In the genomic region with DNA sequence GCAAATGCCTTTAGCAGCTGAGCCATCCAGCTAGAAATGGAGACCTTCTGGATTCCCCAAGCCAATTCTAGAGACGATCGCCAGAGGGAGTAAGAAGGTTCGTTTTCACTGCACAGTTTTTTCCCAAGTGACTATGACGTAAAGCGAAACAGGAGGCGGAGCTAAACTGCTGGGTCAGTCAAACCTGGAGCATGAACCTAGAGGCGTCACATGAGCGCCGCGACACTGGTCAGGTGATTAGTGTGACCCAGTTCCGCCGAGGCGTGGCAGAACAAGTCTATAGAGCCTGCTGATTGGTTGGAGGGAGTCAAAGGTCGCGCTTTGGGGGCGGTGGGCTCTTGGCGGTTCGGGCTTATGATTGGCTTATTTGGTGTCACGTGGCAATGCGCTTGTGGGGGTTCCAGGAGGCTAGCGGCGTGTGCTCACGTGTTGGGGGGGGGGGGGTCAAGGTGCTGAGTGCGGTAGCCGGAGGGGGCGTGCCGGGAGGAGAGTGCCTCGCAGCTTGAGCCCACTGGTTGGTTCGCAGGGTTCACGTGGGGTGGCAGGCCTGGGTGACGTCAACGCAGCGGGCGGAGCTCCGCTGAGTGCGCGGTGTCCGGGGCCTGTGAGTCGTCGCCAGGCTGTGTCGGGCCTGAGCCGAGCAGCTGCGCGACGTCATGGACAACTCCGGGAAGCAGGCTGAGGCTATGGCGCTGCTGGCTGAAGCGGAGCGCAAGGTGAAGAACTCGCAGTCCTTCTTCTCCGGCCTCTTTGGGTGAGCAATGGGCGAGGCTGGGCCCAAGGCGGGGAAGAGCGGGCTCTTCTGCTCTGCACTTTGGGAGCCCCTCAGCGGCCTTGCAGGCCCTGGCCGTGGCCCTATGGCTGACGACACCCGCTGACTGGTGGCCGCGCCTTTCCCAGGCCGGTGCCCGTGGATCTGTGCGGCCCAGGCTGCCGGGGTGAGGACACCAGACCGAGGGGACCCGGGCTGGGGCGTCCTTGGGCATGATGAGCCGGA, we compare ENCODE assay signal across 8 mouse cellular contexts. TPM values are rescaled to one million over a fixed set of nuclear protein-coding genes. Genes with fewer than 3 reads are reported as not detected.
DNase-seq lines count a peak whose midpoint lies in the region; ATAC-seq and TF ChIP-seq lines count a peak whose summit lies in the region.

A gene (plus strand): TSS at position 438 of the 997 bp plus-strand sequence.

- TF ChIP-seq RAD21 in CH12.LX (IDR thresholded peaks at IDR 0.05; ENCODE audit: low read depth, low read length) = peak; percentile 73

- peak within 1 kb of the TSS; percentile 58 for H3K27ac ChIP-seq in CH12.LX (ENCODE audit: insufficient read depth, low read depth)
- peak within 1 kb of the TSS; percentile 70; the same call in 1 of the 2 replicates for H3K27ac ChIP-seq in forebrain, embryonic 11.5 days (ENCODE audit: low read depth, low read length)
- peak within 1 kb of the TSS; percentile 86 for H3K27ac ChIP-seq in heart, embryonic 16.5 days (ENCODE audit: low read length)
- H3K27ac ChIP-seq in liver, embryonic 15.5 days (replicated peaks) = peak within 1 kb of the TSS; percentile 96
- H3K27ac ChIP-seq in neural tube, embryonic 12.5 days = peak within 1 kb of the TSS; percentile 79

- in situ Hi-C loops in CH12.LX (cut with MboI; ENCODE audit: low pct_ligation_motif_present, low pct_unique_long_range_greater_than_20kb, low sequenced_read_pairs) = no loop called here

- H3K36me3 ChIP-seq in CH12.LX (replicated peaks in 1 of 2; ENCODE audit: control insufficient read depth in 1 of 2, insufficient read depth in 1 of 2, low read length in 1 of 2) = peaks cover 22 to 32% of the 10 kb centered on the region in 2 experiments
- no peaks in the 10 kb centered on the region for H3K36me3 ChIP-seq in forebrain, embryonic 11.5 days (ENCODE audit: control insufficient read depth, insufficient read depth, low read length)
- no peaks in the 10 kb centered on the region for H3K36me3 ChIP-seq in heart, embryonic 16.5 days (ENCODE audit: control insufficient read depth, insufficient read depth)
- peaks cover 31% of the 10 kb centered on the region for H3K36me3 ChIP-seq in liver, embryonic 15.5 days (replicated peaks)
- H3K36me3 ChIP-seq in neural tube, embryonic 12.5 days = peaks cover 9% of the 10 kb centered on the region

- peaks cover 41% of the 10 kb centered on the region for H3K79me2 ChIP-seq in CH12.LX (replicated peaks; ENCODE audit: control insufficient read depth, extremely low read depth, insufficient read depth, poor library complexity, severe bottlenecking)

- dilution Hi-C loops in CH12.LX (cut with MboI; ENCODE audit: extremely low pct_ligation_motif_present, extremely low pct_unique_long_range_greater_than_20kb, low sequenced_read_pairs) = no loop called here

- peaks cover 2% of the 10 kb centered on the region for H3K27me3 ChIP-seq in CH12.LX (replicated peaks)
- H3K27me3 ChIP-seq in forebrain, embryonic 11.5 days (ENCODE audit: control insufficient read depth, insufficient read depth, low read length) = no peaks in the 10 kb centered on the region
- no peaks in the 10 kb centered on the region for H3K27me3 ChIP-seq in heart, embryonic 16.5 days (ENCODE audit: control insufficient read depth, insufficient read depth, low read length)
- 0 out of 2 replicates have a peak, but pooled peaks cover 10% of the 10 kb centered on the region for H3K27me3 ChIP-seq in liver, embryonic 15.5 days
- no peaks in the 10 kb centered on the region for H3K27me3 ChIP-seq in neural tube, embryonic 12.5 days (replicated peaks)

- H3K4me3 ChIP-seq in CH12.LX (replicated peaks in 1 of 3; ENCODE audit: low read depth in 2 of 3, low read length in 2 of 3, poor library complexity in 1 of 3) = peak within 1 kb of the TSS; percentile 73 to 100 (median 94)
- peak within 1 kb of the TSS; percentile 90 for H3K4me3 ChIP-seq in forebrain, embryonic 11.5 days (ENCODE audit: low read depth, low read length)
- H3K4me3 ChIP-seq in heart, embryonic 16.5 days (ENCODE audit: low read length) = peak within 1 kb of the TSS; percentile 87
- peak within 1 kb of the TSS; percentile 78 for H3K4me3 ChIP-seq in liver, embryonic 15.5 days (replicated peaks)
- H3K4me3 ChIP-seq in neural tube, embryonic 12.5 days = peak within 1 kb of the TSS; percentile 92

- peaks cover 22 to 45% of the 10 kb centered on the region in 2 experiments for H3K4me1 ChIP-seq in CH12.LX (ENCODE audit: control insufficient read depth in 1 of 2, insufficient read depth in 2 of 2)
- H3K4me1 ChIP-seq in forebrain, embryonic 11.5 days (replicated peaks; ENCODE audit: control insufficient read depth, insufficient read depth, low read length) = peaks cover 9% of the 10 kb centered on the region
- H3K4me1 ChIP-seq in heart, embryonic 16.5 days (ENCODE audit: control insufficient read depth, insufficient read depth, low read length) = peaks cover 16% of the 10 kb centered on the region
- peaks cover 52% of the 10 kb centered on the region for H3K4me1 ChIP-seq in liver, embryonic 15.5 days (replicated peaks)
- H3K4me1 ChIP-seq in neural tube, embryonic 12.5 days = peaks cover 29% of the 10 kb centered on the region

- WGBS in forebrain, embryonic 11.5 days = under 1% methylated on average over 68 of the region's 68 CpGs
- WGBS in heart, embryonic 16.5 days = under 1% methylated on average over 67 of the region's 68 CpGs
- under 1% methylated on average over 68 of the region's 68 CpGs for WGBS in liver, embryonic 15.5 days (ENCODE audit: insufficient replicate concordance)
- under 1% methylated on average over 68 of the region's 68 CpGs for WGBS in neural tube, embryonic 12.5 days

- H3K4me2 ChIP-seq in CH12.LX (ENCODE audit: insufficient read depth, low read depth, poor library complexity, severe bottlenecking) = peak within 1 kb of the TSS; percentile 93
- H3K4me2 ChIP-seq in forebrain, embryonic 11.5 days (ENCODE audit: low read depth, low read length, severe bottlenecking) = peak within 1 kb of the TSS; percentile 89
- peak within 1 kb of the TSS; percentile 97 for H3K4me2 ChIP-seq in heart, embryonic 16.5 days (ENCODE audit: low read depth, low read length)
- peak within 1 kb of the TSS; percentile 79 for H3K4me2 ChIP-seq in liver, embryonic 15.5 days
- peak within 1 kb of the TSS; percentile 98 for H3K4me2 ChIP-seq in neural tube, embryonic 12.5 days (replicated peaks)

- TF ChIP-seq CTCF in CH12.LX (conservative IDR thresholded peaks at IDR 0.05 in 1 of 2, IDR thresholded peaks at IDR 0.05 in 1 of 2; ENCODE audit: low read depth in 2 of 2, low read length in 2 of 2) = peak; percentile 64 to 89

- ATAC-seq in forebrain, embryonic 11.5 days (replicated peaks; ENCODE audit: low FRiP score) = peak; percentile 99
- peak; percentile 97 for ATAC-seq in heart, embryonic 16.5 days (replicated peaks; ENCODE audit: extremely low read depth, insufficient read depth, low FRiP score)
- ATAC-seq in liver, embryonic 15.5 days (ENCODE audit: insufficient read depth) = peak; percentile 94
- peak; percentile 98 for ATAC-seq in neural tube, embryonic 12.5 days (ENCODE audit: low FRiP score, low read depth)

- no peak for TF ChIP-seq EP300 in CH12.LX (IDR thresholded peaks at IDR 0.05; ENCODE audit: low read length)

- no peaks in the 10 kb centered on the region for H3K9me3 ChIP-seq in CH12.LX (replicated peaks; ENCODE audit: low read length)
- H3K9me3 ChIP-seq in forebrain, embryonic 11.5 days (ENCODE audit: control insufficient read depth, low read length) = no peaks in the 10 kb centered on the region
- no peaks in the 10 kb centered on the region for H3K9me3 ChIP-seq in heart, embryonic 16.5 days (replicated peaks; ENCODE audit: control insufficient read depth, low read length)
- H3K9me3 ChIP-seq in liver, embryonic 15.5 days (replicated peaks) = no peaks in the 10 kb centered on the region
- H3K9me3 ChIP-seq in neural tube, embryonic 12.5 days = no peaks in the 10 kb centered on the region

- peak within 1 kb of the TSS; percentile 96 for H3K9ac ChIP-seq in CH12.LX (ENCODE audit: insufficient read depth, low read depth)
- H3K9ac ChIP-seq in forebrain, embryonic 11.5 days (ENCODE audit: low read length) = peak within 1 kb of the TSS; percentile 95
- H3K9ac ChIP-seq in heart, embryonic 16.5 days (ENCODE audit: low read length) = peak within 1 kb of the TSS; percentile 98
- peak within 1 kb of the TSS; percentile 94 for H3K9ac ChIP-seq in liver, embryonic 15.5 days
- H3K9ac ChIP-seq in neural tube, embryonic 12.5 days = peak within 1 kb of the TSS; percentile 97

- TF ChIP-seq POLR2A in CH12.LX (IDR thresholded peaks at IDR 0.05; ENCODE audit: low read depth, low read length) = peak; percentile 96

- DNase-seq in CH12.LX (ENCODE audit: extremely low read depth) = peak; percentile 100
- peak; percentile 100 for DNase-seq in c-Kit-positive CD71-positive TER-119-negative erythroid progenitor cells, embryonic 14.5 days (ENCODE audit: low read depth)
- DNase-seq in forebrain, embryonic 11.5 days (ENCODE audit: low spot score) = peak; percentile 100
- peak; percentile 99 to 100 for DNase-seq in kidney, postnatal 36 days
- peak; percentile 100 for DNase-seq in telencephalon, adult 2 months (ENCODE audit: low read depth, low spot score)

TF ChIP-seq in CH12.LX, 34 proteins besides CTCF, POLR2A, EP300 and RAD21 (continues in another document):
- TF ChIP-seq NELFE (IDR thresholded peaks at IDR 0.05; ENCODE audit: low read depth, low read length) (peak; percentile 93), CHD1 (IDR thresholded peaks at IDR 0.05; ENCODE audit: low read depth, low read length) (no peak), KAT2A (IDR thresholded peaks at IDR 0.05; ENCODE audit: insufficient replicate concordance, low read length) (peak; percentile 61; the same call in 1 of the 2 replicates), PAX5 (IDR thresholded peaks at IDR 0.05; ENCODE audit: low read length) (no peak), ZKSCAN1 (IDR thresholded peaks at IDR 0.05; ENCODE audit: borderline replicate concordance, low read depth, low read length) (no peak), USF1 (IDR thresholded peaks at IDR 0.05; ENCODE audit: low read depth, low read length) (peak; percentile 94), POLR2AphosphoS2 (IDR thresholded peaks at IDR 0.05; ENCODE audit: low read depth, low read length) (no peak; the same call in 1 of the 2 replicates), MAFK (IDR thresholded peaks at IDR 0.05; ENCODE audit: insufficient replicate concordance, low read length) (peak; percentile 57; the same call in 1 of the 2 replicates), TCF12 (IDR thresholded peaks at IDR 0.05; ENCODE audit: low read depth, low read length) (peak; percentile 64; the same call in 1 of the 2 replicates), UBTF (IDR thresholded peaks at IDR 0.05; ENCODE audit: low read depth, low read length) (no peak), MAX (IDR thresholded peaks at IDR 0.05; ENCODE audit: low read length) (peak; percentile 90)

RNA-seq across cellular contexts. Expression of the gene that starts here (rescaled TPM):
- total RNA-seq in CH12.LX (2012; rRNA removed) = 80.0 and 84.8 TPM in 2 replicates
- 97.5 and 106 TPM in 2 replicates for total RNA-seq in CH12.LX (2014; rRNA removed)
- polyA plus RNA-seq in CH12.LX (2012; ENCODE audit: insufficient read length, low read depth) = 111 and 112 TPM in 2 replicates
- 156 and 167 TPM in 2 replicates for polyA plus RNA-seq in forebrain, embryonic 11.5 days (2014; fragmentation: Nextera tagmentation; extraction: Ambion mirVana)
- 166 and 168 TPM in 2 replicates for polyA plus RNA-seq in heart, embryonic 16.5 days (2015; fragmentation: Nextera tagmentation; extraction: Ambion mirVana)
- 159 and 169 TPM in 2 replicates for polyA plus RNA-seq in liver, embryonic 15.5 days (2015; fragmentation: Nextera tagmentation; extraction: Ambion mirVana)
- 186 and 216 TPM in 2 replicates for polyA plus RNA-seq in neural tube, embryonic 12.5 days (2016; fragmentation: Nextera tagmentation; extraction: Ambion mirVana)

Comparison
In these comparisons a context has a peak if more than half of its experiments do, and no peak if none do; other contexts are left out.
1. Peak in every context shown above with its lines: DNase-seq, ATAC-seq, H3K4me3 ChIP-seq and H3K27ac ChIP-seq.